Mouse (Mus musculus) spleen, adult 18-20 months (tissue): Measurements from ENCODE around the gene Cd59b.
"Not testable (repeated sequence)": the region's sequence is repeated elsewhere in the genome, so short reads cannot be mapped to it uniquely, and the experiment has no call there.

Experiments
- DNase-seq, 2 experiments: peaks; one replicate each; pipeline ENCODE4 v3.0.0; 2022; ENCODE audit warnings: mixed read lengths in 2 of 2

Cd59b gene

DNA sequence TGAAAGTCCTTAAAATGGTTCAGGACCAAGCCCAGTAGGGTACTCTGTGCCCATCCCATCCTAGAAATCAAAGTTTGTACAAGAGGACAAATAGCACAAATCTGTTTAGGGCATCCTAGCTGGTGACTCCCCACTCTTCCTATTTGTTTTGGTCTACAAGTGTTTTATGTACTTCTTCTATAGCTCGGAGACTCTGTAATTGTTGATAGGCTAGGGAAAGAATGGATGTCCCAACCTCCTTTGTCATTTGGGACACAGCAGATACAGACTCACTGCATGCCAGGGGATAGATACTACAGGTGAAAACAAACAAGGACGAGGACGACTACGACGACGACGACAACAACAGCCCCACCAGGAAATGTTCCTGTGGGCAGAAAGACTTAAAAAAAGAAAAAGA lies 1.2 kb upstream of the Cd59b start, which contains the start of gene Gm10799:
Gene Gm10799, minus strand, starts transcription at position 101 of the 400 bp plus-strand sequence.
- DNase-seq, result not testable (repeated sequence)

- not testable (repeated sequence) for DNase-seq
Measured at GRCm38 (mm10) chr2:104078285-104078684, 8.6 kb downstream of the Cd59b start.

- not testable (repeated sequence) for DNase-seq
Measured at GRCm38 (mm10) chr2:104081436-104082050, 11.9 kb downstream of the Cd59b start.

DNA sequence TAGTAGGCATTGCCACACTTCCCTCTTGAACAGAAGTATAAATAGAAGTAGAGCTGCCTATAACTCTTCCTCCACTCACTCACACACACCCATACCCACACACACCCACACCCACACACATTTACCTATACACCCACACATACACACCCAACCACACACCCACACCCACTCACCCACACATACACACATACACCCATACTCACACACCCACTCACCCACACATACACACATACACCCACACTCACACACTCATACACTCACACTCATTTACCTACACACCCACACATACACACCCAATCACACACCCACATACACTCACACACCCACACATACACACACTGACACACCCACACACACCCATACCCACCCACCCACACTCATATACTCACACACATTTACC lies 12.8 kb downstream of the Cd59b start:
- DNase-seq, result no peak

GRCm38 (mm10) chr2:104084027-104084426 lies 14.4 kb downstream of the Cd59b start:
- not testable (repeated sequence) for DNase-seq

GRCm38 (mm10) chr2:104087562-104087961 lies 17.9 kb downstream of the Cd59b start:
- not testable (repeated sequence) for DNase-seq

DNA sequence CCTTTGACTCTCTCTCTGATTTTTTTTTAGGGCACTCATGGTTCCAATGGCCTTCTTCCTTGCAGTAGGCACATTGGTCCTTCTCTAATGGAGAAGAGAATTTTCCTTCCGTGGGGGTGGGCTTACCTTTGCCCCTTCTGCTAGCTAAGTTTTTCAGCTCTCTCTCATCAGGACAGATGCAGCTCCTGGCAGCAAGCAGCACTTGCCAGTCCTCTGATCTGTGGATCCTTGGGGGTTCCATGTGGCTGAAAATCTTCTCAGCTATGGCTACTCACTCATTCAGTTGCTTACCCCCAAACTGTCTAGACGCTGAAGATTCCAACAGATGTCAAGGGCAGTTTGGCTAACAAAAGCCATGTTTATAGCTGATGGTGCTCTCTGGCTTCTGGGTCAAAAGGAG lies 23.7 kb downstream of the Cd59b start:
- DNase-seq, result no peak

DNA sequence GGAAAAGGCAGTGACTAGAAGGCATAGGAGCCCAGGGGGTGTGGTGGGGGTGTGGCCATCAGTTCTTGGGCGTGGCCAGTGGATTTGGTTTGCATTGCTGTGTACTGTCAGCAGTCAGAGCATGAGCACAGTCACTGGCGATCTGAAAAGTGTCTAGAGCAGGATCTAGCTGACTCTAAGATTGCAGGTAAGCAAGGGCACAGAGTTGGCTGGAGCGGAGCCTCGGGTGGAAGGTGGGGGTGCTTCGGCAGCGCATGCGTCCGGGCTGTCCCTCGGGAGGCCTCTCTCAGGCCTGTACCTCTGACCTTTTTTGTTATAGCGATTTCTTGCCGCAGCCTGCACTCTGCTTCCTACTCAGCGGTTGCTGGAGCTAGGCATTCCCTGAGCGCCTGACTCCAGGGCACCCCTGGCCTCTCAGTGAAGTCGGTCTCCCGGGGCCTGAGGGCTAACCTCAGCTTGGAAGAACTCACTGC lies 26.1 kb downstream of the Cd59b start, which contains the start of gene Cd59a:
Gene Cd59a, plus strand, starts transcription at position 61 of the 473 bp plus-strand sequence.
- DNase-seq, result peak; percentile 45 to 60

DNA sequence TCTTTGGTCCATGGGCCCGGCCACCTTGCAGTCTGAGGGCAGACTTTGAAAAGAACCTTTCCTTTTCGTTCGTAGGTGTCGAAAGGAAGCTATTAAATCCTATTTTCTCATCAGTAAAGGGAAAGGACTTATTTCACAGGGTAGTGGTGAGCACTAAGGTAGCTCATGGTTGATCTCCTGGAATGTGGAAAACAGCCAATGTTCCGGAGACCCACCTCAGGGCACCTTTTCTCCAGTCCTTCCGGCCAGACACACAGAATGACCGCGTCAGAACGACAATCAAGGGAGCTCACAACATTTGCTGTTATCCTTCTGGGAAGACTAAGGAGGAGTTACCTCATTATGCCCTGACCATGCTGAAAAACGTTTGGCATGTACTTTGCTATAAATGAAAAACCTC lies 26.6 kb downstream of the Cd59b start:
- no peak for DNase-seq

DNA sequence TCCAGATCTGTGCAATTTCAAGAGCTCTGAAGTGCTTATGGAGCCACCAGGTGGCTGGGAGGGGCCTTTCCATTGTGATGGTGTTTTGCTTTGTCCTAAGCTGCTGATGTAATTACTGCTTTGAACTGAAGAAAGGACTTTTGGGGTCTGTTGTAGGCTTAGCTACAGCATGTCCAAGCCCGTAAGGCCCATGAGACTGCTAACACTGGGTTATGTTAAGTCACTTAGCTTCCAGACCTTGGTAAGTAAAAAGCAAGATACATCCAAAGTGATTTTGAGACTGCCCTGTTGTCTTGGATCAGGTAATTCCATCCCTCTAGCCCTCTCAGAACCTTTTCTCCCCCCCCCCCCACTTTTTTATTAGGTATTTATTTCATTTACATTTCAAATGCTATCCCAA lies 27.1 kb downstream of the Cd59b start:
- DNase-seq, result not testable (repeated sequence)

DNA sequence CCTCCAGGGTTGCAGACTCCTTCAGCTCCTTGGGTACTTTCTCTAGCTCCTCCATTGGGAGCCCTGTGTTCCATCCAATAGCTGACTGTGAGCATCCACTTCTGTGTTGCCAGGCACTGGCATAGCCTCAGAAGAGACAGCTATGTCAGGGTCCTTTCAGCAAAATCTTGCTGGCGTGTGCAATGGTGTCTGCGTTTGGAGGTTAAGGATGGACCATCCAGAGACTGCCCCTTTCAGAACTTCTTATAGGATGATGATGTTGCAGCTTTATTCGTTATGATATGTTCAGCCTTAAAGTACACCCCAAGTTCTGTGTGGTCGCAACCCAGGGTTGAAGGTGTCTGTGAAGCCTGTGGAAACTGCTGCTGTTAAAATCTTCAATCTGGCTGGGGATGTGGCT lies 27.7 kb downstream of the Cd59b start:
- DNase-seq, result not testable (repeated sequence)

DNA sequence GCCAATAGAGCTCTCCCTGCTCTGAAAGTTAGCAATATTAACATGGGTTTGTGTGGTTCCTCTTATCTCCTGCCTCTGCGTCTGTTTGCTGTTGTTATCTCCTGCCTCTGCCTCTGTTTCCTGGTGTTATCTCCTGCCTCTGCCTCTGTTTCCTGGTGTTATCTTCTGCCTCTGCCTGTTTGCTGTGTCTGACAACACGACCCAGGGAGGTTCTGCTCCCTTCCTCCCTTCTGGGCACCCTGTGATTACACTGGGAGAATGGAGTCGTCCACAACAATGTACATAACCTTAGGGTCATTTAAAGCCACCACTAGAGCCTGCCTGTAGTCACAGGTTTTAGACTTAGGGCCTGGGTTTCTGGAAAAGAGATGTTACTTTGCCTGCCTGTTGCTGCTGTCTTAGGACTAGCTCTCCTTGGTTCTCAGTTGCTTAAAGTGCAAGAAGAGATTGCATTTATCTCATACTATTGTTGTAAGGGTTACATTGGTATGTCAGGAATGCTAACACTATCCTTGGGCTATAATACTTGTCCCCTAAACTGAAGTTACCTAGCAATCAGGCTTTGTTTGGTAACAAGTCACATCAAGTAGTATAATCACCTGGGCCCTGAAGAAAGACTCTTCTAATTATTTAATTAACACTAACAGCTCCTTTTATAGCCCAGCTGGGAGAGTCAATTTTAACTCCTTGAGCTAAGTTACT lies 29.0 kb downstream of the Cd59b start:
- no peak for DNase-seq

GRCm38 (mm10) chr2:104099231-104099585 lies 29.6 kb downstream of the Cd59b start:
- DNase-seq, result no peak

- DNase-seq, result no peak
Measured at GRCm38 (mm10) chr2:104099946-104100345, 30.3 kb downstream of the Cd59b start.

DNA sequence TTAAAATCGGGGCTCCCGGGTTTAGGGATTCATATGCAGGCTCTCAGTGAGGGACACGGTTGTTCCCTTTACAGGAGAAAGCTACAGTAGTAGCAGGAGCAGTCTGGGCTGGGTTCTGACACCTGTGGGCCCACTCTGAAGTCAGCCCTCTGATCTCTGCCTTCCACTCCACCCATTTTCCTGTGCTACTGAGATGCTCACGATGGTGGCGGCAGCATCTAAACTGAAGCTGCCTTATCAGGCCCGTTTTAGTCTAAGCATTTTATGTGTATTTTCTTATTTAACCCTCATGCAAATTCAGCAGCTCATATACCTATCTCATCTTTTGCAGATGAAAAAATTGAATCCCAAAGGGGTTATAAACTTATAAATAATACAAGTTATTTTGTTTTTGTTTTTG lies 35.2 kb downstream of the Cd59b start:
- no peak for DNase-seq

GRCm38 (mm10) chr2:104109021-104109420 lies 39.4 kb downstream of the Cd59b start:
- not testable (repeated sequence) for DNase-seq

- no peak for DNase-seq
Measured at GRCm38 (mm10) chr2:104109528-104109927, 39.9 kb downstream of the Cd59b start.

GRCm38 (mm10) chr2:104110031-104110430 lies 40.4 kb downstream of the Cd59b start:
- no peak for DNase-seq

DNA sequence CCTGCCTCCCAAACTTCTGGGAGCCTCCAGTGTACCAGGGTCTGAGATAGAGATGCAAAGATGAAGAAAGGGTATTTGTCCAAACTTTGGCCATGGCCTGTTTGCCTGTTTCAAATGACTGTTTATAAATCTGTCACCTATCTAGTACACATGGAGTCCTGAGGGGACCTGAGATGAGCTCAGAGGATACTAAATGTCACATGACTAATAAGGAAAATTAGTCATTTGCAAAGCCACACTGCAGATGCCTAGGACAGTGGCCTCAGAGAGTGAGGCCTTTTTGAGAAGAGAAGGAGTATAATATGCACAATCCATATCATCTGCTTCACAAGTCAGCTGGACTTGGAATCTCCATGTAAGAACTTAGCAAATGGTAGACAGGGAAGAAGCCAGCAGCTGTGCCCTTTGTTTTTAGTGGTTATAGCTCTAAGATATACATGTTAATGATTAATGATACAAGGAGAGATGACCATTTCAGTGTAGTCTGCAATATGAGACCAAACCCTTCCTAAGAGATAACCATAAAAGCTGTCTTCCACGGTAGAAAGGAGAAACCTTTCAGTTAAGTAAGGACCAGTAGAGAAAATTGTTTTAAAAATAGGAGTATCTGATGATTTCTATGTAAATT lies 41.6 kb downstream of the Cd59b start:
- DNase-seq, result not testable (repeated sequence)

GRCm38 (mm10) chr2:104113563-104113962 lies 43.9 kb downstream of the Cd59b start:
- DNase-seq, result not testable (repeated sequence)

DNA sequence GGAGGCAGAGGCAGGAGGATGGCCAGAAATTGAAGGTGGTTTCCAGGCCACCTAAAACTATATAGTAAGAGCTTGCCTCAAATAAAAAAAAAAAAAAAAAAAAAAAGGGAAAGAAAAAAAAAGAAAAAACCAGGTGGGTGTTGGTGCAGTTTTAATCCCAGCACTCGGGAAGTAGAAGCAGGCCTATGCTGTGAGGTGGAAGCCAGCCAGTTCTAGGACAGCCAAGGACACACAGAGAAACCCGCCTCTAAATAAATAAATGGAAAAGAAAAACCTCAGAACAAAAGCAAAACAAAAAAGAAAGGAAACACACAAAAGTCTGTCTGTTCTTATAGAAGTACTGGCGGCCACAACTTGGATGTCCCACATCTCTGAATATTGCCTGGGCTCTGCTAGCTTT lies 45.2 kb downstream of the Cd59b start:
- DNase-seq, result no peak

DNA sequence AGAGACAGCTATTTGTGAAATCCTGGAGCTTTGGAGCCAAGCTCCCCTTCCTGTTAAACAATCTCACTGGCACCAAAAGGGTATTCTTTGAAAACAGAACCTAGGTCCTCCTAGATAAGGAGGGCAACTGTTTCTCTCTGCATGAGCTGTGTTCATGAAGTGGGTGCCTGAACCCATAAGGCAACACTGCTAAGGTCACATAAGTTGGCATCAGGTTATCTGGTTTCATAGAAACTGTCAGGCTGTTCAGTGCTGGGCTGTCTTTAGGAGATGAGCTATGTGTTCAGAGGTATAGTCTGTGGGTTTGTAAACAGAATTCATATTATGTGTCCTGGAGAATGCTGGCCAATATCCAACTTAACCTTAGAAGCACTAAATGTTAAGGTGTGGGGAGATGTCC lies 47.5 kb downstream of the Cd59b start:
- not testable (repeated sequence) for DNase-seq

DNA sequence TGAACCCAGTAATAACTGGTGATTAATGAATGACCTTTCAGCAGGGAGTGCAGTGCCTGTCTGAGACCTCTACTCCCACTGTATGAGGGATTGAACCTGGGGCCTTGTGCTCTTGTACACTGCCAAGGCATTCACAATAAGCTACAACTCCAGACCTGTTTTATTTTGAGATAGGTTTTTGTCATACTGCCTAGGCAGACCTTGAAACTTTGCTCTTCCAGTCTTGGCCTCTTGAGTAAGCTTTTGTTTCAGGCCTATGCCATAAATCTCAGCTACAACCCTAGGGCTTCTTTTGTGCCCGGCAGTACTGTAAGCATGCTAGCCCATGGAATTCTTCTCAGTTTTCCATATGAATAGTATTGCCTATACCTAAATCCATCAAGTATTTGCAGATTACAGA lies 49.4 kb downstream of the Cd59b start:
- no peak for DNase-seq

DNA sequence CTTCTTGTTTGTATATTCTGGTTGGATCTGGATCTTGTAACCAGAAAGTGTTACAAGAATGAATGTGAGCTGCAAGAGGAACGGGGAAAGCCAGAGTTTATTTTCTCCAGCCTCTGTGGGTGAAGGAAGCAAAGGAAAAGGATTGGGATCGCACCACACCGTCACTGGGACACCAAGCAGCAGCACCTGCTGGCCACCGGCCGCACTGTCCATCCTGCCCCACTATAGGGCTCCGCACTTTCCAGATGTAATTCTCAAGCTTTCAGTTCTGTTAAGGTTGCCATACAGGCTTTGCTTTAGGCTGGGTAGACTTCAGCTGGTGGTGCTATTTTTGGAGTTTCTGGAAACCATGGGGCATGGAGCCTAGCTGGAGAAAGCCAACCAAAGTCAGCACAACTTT lies 50.7 kb downstream of the Cd59b start:
- DNase-seq, result no peak
